Mouse (Mus musculus) urinary bladder, postnatal 36 days (tissue): ENCODE results near the gene Rtl3.

ENCODE experiments used
- DNase-seq, 2 experiments: peaks; one replicate each; pipeline ENCODE4 v3.0.0; 2022; ENCODE audit warnings: low spot score in 2 of 2, mixed read lengths in 1 of 2

Rtl3 gene

GRCm38 (mm10) chrX:106840409-106840808 is at the start of gene Rtl3:
Gene Rtl3, minus strand, starts transcription at chrX:106840644.
- DNase-seq: no peak

GRCm38 (mm10) chrX:106872315-106872714 is 31.9 kb upstream of the Rtl3 start:
- DNase-seq: no peak

GRCm38 (mm10) chrX:106871894-106872293 is 31.4 kb upstream of the Rtl3 start:
- no peak for DNase-seq

- DNase-seq: no peak
Measured at GRCm38 (mm10) chrX:106871426-106871825, 31.0 kb upstream of the Rtl3 start.

GRCm38 (mm10) chrX:106853523-106854300 is 13.3 kb upstream of the Rtl3 start:
- no peak for DNase-seq

- DNase-seq: no peak
Measured at GRCm38 (mm10) chrX:106839591-106839990, 853 bp downstream of the Rtl3 start.

- DNase-seq: no peak
Measured at GRCm38 (mm10) chrX:106830494-106830893, 9.9 kb downstream of the Rtl3 start.

GRCm38 (mm10) chrX:106809560-106810226 is 30.8 kb downstream of the Rtl3 start:
- no peak for DNase-seq

GRCm38 (mm10) chrX:106804387-106804786 is 36.1 kb downstream of the Rtl3 start:
- no peak for DNase-seq

GRCm38 (mm10) chrX:106794686-106795085 is 45.8 kb downstream of the Rtl3 start:
- DNase-seq: no peak
